Mouse (Mus musculus) embryonic fibroblast, embryonic 13.5 days (primary cell): ENCODE data around the gene Cdrt4.

Experiments
- CTCF ChIP-seq: IDR thresholded peaks from 2 replicates; pipeline ENCODE4 v1.5.1; 2011; ENCODE audit warnings: mild to moderate bottlenecking, control low read depth, low read length, moderate library complexity, borderline replicate concordance; ENCODE audit not compliant: insufficient read depth
- POLR2A ChIP-seq: IDR thresholded peaks from 2 replicates; pipeline ENCODE4 v1.6.1; 2011; ENCODE audit warnings: low read depth, mild to moderate bottlenecking, control low read depth, low read length, moderate library complexity

DNA sequence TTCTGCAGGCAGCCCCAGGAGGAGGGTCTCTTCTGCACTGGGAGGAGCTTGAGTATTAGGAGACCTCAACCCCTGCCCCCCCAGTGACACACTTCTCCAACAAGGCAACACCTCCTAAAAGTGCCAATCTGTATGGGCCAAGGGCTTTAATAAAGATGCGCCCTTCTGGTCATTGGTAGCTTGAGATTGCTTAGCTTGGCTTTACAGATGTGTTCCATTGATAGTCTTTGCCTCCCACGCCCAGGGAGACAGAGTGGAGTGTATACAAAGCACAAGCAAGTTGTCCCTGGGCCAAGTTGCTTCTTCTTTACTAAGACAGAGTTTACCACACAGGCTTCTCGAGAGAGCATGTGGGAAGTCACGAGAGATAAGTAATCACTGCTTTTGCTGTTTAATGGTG, 20.4 kb upstream of the Cdrt4 start:
- TF ChIP-seq CTCF: no peak
- no peak for TF ChIP-seq POLR2A
